Mouse (Mus musculus) hindbrain, embryonic 14.5 days (tissue): ENCODE measurements at regions not wholly inside any gene's neighbourhood (a gene's known extent, or its start where the extent isn't known, plus 50 kb on each side); places are given as distances from the start of the nearest gene placed in this dataset.
"Not testable (repeated sequence)": the region's sequence is repeated elsewhere in the genome, so short reads cannot be mapped to it uniquely, and the experiment has no call there.

Source experiments
- ATAC-seq: fragments of 200-750 bp; cut with Nextera tagmentation; 2 replicates; pipeline ENCODE4 v1.8.0; 2017; ENCODE audit warnings: moderate number of reproducible peaks, mild to moderate bottlenecking, moderate TSS enrichment, moderate library complexity; ENCODE audit not compliant: low FRiP score
- DNase-seq: peaks from one replicate; pipeline ENCODE4 v3.0.0-alpha.2; 2015; ENCODE audit warnings: low spot score
- H3K27ac ChIP-seq: fragments of 300-500 bp; sonication (generic); 2 replicates; pipeline ENCODE4 v1.5.1; 2014; ENCODE audit warnings: mild to moderate bottlenecking, moderate library complexity
- H3K27me3 ChIP-seq: fragments of 300-500 bp; sonication (generic); 2 replicates; pipeline ENCODE4 v1.6.1; 2014; ENCODE audit warnings: mild to moderate bottlenecking, low read length, mixed read lengths; ENCODE audit not compliant: control insufficient read depth, insufficient read depth
- H3K36me3 ChIP-seq: fragments of 300-500 bp; sonication (generic); replicated peaks from 2 replicates; pipeline ENCODE4 v1.6.1; 2014; ENCODE audit not compliant: control insufficient read depth, insufficient read depth
- H3K4me1 ChIP-seq: fragments of 300-500 bp; sonication (generic); replicated peaks from 2 replicates; pipeline ENCODE4 v1.6.1; 2014; ENCODE audit warnings: antibody characterized with exemption, low read length, mixed read lengths; ENCODE audit not compliant: control insufficient read depth, insufficient read depth
- H3K4me2 ChIP-seq: fragments of 300-500 bp; sonication (generic); replicated peaks from 2 replicates; pipeline ENCODE4 v1.6.1; 2014; ENCODE audit warnings: mild to moderate bottlenecking, moderate library complexity
- H3K4me3 ChIP-seq: fragments of 300-500 bp; sonication (generic); replicated peaks from 2 replicates; pipeline ENCODE4 v1.5.1; 2014; ENCODE audit warnings: mild to moderate bottlenecking, low read length
- H3K9ac ChIP-seq: fragments of 300-500 bp; sonication (generic); 2 replicates; pipeline ENCODE4 v1.6.1; 2014
- H3K9me3 ChIP-seq: fragments of 300-500 bp; sonication (generic); 2 replicates; pipeline ENCODE4 v1.6.1; 2016; ENCODE audit warnings: low read length; ENCODE audit not compliant: control insufficient read depth
- WGBS: fragments of 180-500 bp; shearing (Covaris S2); extraction: QIAGEN DNeasy Blood & Tissue Kit; methylation state at CpG from one replicate; pipeline ENCODE4 v1.1.7; 2014; 5-methylcytosine and 5-hydroxymethylcytosine counted together

GRCm38 (mm10) chr16:29760627-29761026, 181.5 kb downstream of the Opa1 start:
- H3K27ac ChIP-seq = no peak overlapping the region
- 98% methylated on average over 4 of the region's 4 CpGs for WGBS
- no peak overlapping the region for H3K4me3 ChIP-seq
- no peak overlapping the region for H3K4me2 ChIP-seq
- ATAC-seq = no peak
- no peak for DNase-seq
- H3K9me3 ChIP-seq = no peaks in the 10 kb centered on the region
- H3K9ac ChIP-seq = no peak overlapping the region
- H3K36me3 ChIP-seq = no peaks in the 10 kb centered on the region
- peaks cover 17% of the 10 kb centered on the region; the same call in 1 of the 2 replicates for H3K27me3 ChIP-seq
- H3K4me1 ChIP-seq = peaks cover 7% of the 10 kb centered on the region; the same call in 1 of the 2 replicates

GRCm38 (mm10) chr16:29761779-29762277, 182.7 kb downstream of the Opa1 start:
- peaks cover 17% of the 10 kb centered on the region; the same call in 1 of the 2 replicates for H3K27me3 ChIP-seq
- DNase-seq (no peak), ATAC-seq (0 out of 2 replicates have a peak, but pooled peaks have one; percentile 53)
- H3K9me3 ChIP-seq = no peaks in the 10 kb centered on the region
- 39% methylated on average over 6 of the region's 6 CpGs for WGBS
- H3K27ac ChIP-seq = no peak overlapping the region
- no peak overlapping the region for H3K4me2 ChIP-seq
- no peaks in the 10 kb centered on the region for H3K36me3 ChIP-seq
- peak overlapping the region; percentile 11; the same call in 1 of the 2 replicates for H3K9ac ChIP-seq
- H3K4me3 ChIP-seq = no peak overlapping the region
- peaks cover 7% of the 10 kb centered on the region; the same call in 1 of the 2 replicates for H3K4me1 ChIP-seq

- no peak overlapping the region for H3K9ac ChIP-seq
- 97% methylated on average over 1 of the region's 1 CpGs for WGBS
- no peak for DNase-seq
- H3K4me1 ChIP-seq = peaks cover 7% of the 10 kb centered on the region; the same call in 1 of the 2 replicates
- no peak overlapping the region for H3K27ac ChIP-seq
- no peak for ATAC-seq
- H3K36me3 ChIP-seq = no peaks in the 10 kb centered on the region
- H3K4me2 ChIP-seq = no peak overlapping the region
- H3K27me3 ChIP-seq = peaks cover 17% of the 10 kb centered on the region; the same call in 1 of the 2 replicates
- no peaks in the 10 kb centered on the region for H3K9me3 ChIP-seq
- no peak overlapping the region for H3K4me3 ChIP-seq
These were observed 185.2 kb downstream of the Opa1 start for GRCm38 (mm10) chr16:29764376-29764775.

- H3K4me3 ChIP-seq, H3K9me3 ChIP-seq, H3K27ac ChIP-seq, H3K9ac ChIP-seq, ATAC-seq, H3K4me1 ChIP-seq, H3K36me3 ChIP-seq, DNase-seq, H3K4me2 ChIP-seq: not testable (repeated sequence)
- WGBS = 85% methylated on average over 3 of the region's 3 CpGs
- H3K27me3 ChIP-seq = peaks cover 11% of the 10 kb centered on the region; the same call in 1 of the 2 replicates
These were observed 186.7 kb downstream of the Opa1 start for GRCm38 (mm10) chr16:29765801-29766200.

- no peaks in the 10 kb centered on the region for H3K36me3 ChIP-seq
- no peak overlapping the region for H3K4me3 ChIP-seq
- H3K9me3 ChIP-seq = no peaks in the 10 kb centered on the region
- 44% methylated on average over 4 of the region's 4 CpGs for WGBS
- ATAC-seq (no peak), DNase-seq (no peak)
- no peak overlapping the region for H3K4me2 ChIP-seq
- H3K4me1 ChIP-seq = 0 out of 2 replicates have a peak, but pooled peaks cover 6% of the 10 kb centered on the region
- no peak overlapping the region for H3K27ac ChIP-seq
- peaks cover 6% of the 10 kb centered on the region; the same call in 1 of the 2 replicates for H3K27me3 ChIP-seq
- no peak overlapping the region for H3K9ac ChIP-seq
These were observed 192.2 kb downstream of the Opa1 start for GRCm38 (mm10) chr16:29771320-29771719.

GRCm38 (mm10) chr16:29771728-29772608, 192.8 kb downstream of the Opa1 start:
- ATAC-seq (no peak), DNase-seq (no peak)
- WGBS = 13% methylated on average over 13 of the region's 13 CpGs
- no peak overlapping the region for H3K27ac ChIP-seq
- 0 out of 2 replicates have a peak, but pooled peaks cover 6% of the 10 kb centered on the region for H3K4me1 ChIP-seq
- H3K27me3 ChIP-seq = peaks cover 6% of the 10 kb centered on the region; the same call in 1 of the 2 replicates
- H3K9ac ChIP-seq = no peak overlapping the region
- no peak overlapping the region for H3K4me2 ChIP-seq
- H3K4me3 ChIP-seq = no peak overlapping the region
- no peaks in the 10 kb centered on the region for H3K36me3 ChIP-seq
- no peaks in the 10 kb centered on the region for H3K9me3 ChIP-seq

GRCm38 (mm10) chr16:29772609-29772988, 193.5 kb downstream of the Opa1 start:
- H3K27ac ChIP-seq = no peak overlapping the region
- 57% methylated on average over 12 of the region's 12 CpGs for WGBS
- no peak overlapping the region for H3K4me3 ChIP-seq
- H3K9me3 ChIP-seq = no peaks in the 10 kb centered on the region
- 0 out of 2 replicates have a peak, but pooled peaks cover 6% of the 10 kb centered on the region for H3K4me1 ChIP-seq
- no peak for DNase-seq
- no peaks in the 10 kb centered on the region for H3K36me3 ChIP-seq
- ATAC-seq = no peak
- H3K27me3 ChIP-seq = peaks cover 6% of the 10 kb centered on the region; the same call in 1 of the 2 replicates
- H3K9ac ChIP-seq = no peak overlapping the region
- no peak overlapping the region for H3K4me2 ChIP-seq

GRCm38 (mm10) chr16:29773056-29773455, 193.9 kb downstream of the Opa1 start:
- Histone ChIP-seq H3K27me3 (peaks cover 6% of the 10 kb centered on the region; the same call in 1 of the 2 replicates), H3K9ac (no peak overlapping the region), H3K4me1 (0 out of 2 replicates have a peak, but pooled peaks cover 6% of the 10 kb centered on the region), H3K27ac (no peak overlapping the region), H3K9me3 (no peaks in the 10 kb centered on the region), H3K4me2 (no peak overlapping the region), H3K36me3 (no peaks in the 10 kb centered on the region), H3K4me3 (no peak overlapping the region)
- 85% methylated on average over 6 of the region's 6 CpGs for WGBS
- DNase-seq (no peak), ATAC-seq (no peak)

- H3K36me3 ChIP-seq = no peaks in the 10 kb centered on the region
- WGBS = 31% methylated on average over 2 of the region's 2 CpGs
- H3K9ac ChIP-seq = no peak overlapping the region
- DNase-seq = no peak
- H3K4me1 ChIP-seq = 0 out of 2 replicates have a peak, but pooled peaks cover 6% of the 10 kb centered on the region
- no peak overlapping the region for H3K27ac ChIP-seq
- no peaks in the 10 kb centered on the region for H3K9me3 ChIP-seq
- H3K4me3 ChIP-seq = no peak overlapping the region
- H3K4me2 ChIP-seq = no peak overlapping the region
- peaks cover 6% of the 10 kb centered on the region; the same call in 1 of the 2 replicates for H3K27me3 ChIP-seq
- ATAC-seq = no peak
These were observed 195.8 kb downstream of the Opa1 start for GRCm38 (mm10) chr16:29774949-29775348.
